Mouse (Mus musculus): ENCODE results near the gene Acss1.

DNA sequence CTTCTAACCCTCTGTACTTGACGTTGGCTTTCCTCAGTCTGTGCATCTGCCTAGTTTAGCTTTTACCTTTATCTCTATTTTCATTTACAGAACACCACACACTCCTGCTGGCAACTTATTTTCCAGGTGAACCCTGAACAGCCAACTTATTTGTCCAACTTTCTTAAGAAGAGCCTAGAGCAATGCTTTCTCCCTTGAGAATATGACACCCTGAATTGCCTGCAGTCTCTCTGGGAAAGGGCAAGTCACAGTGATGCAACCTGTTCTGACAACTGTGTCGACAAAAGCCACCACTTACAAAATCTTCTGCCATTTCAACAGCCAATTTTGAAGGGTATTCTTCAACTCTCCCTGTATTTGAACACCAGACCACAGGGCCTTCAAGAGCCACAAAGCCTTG lies 63.5 kb downstream of the Acss1 start:
- no peak for TF ChIP-seq GATA1 (IDR thresholded peaks at IDR 0.05; ENCODE audit: low read length)
- no peak for TF ChIP-seq TAL1 (IDR thresholded peaks at IDR 0.05; ENCODE audit: low read length)
